8 mouse cellular contexts compared by ENCODE assay signal in genomic region chr1:182020831-182021460, GRCm38 (mm10). TPM values are rescaled to one million over a fixed set of nuclear protein-coding genes. Genes with fewer than 3 reads are reported as not detected.
A peak's percentile ranks its signal among the peaks of the same experiment; 100 is the strongest.
DNase-seq lines count a peak whose midpoint lies in the region; ATAC-seq and TF ChIP-seq lines count a peak whose summit lies in the region.

No protein-coding gene starts in this region.

- no peaks in the 10 kb centered on the region for H3K9me3 ChIP-seq in forebrain, embryonic 16.5 days (ENCODE audit: control insufficient read depth, low read length)
- no peaks in the 10 kb centered on the region for H3K9me3 ChIP-seq in kidney, embryonic 16.5 days (ENCODE audit: low read length)
- H3K9me3 ChIP-seq in midbrain, postnatal 0 days (ENCODE audit: low read length), result no peaks in the 10 kb centered on the region

- H3K27me3 ChIP-seq in forebrain, embryonic 16.5 days (replicated peaks; ENCODE audit: control insufficient read depth, insufficient read depth, low read length), result no peaks in the 10 kb centered on the region
- H3K27me3 ChIP-seq in kidney, embryonic 16.5 days (ENCODE audit: insufficient read depth, low read length), result no peaks in the 10 kb centered on the region
- no peaks in the 10 kb centered on the region for H3K27me3 ChIP-seq in midbrain, postnatal 0 days (ENCODE audit: insufficient read depth, low read length)

- 6% methylated on average over 11 of the region's 11 CpGs for WGBS in forebrain, embryonic 16.5 days
- WGBS in kidney, embryonic 16.5 days, result 31% methylated on average over 11 of the region's 11 CpGs
- 12% methylated on average over 11 of the region's 11 CpGs for WGBS in midbrain, postnatal 0 days

- peak overlapping the region; percentile 74 for H3K4me2 ChIP-seq in forebrain, embryonic 16.5 days (ENCODE audit: low read length)
- peak overlapping the region; percentile 93 for H3K4me2 ChIP-seq in kidney, embryonic 16.5 days (replicated peaks; ENCODE audit: low read depth, low read length)
- H3K4me2 ChIP-seq in midbrain, postnatal 0 days (ENCODE audit: low read depth, low read length, poor library complexity, severe bottlenecking), result peak overlapping the region; percentile 60

- no peak for TF ChIP-seq CTCF in brain, embryonic 14.5 days (IDR thresholded peaks at IDR 0.05; ENCODE audit: borderline replicate concordance, extremely low read depth, insufficient read depth, insufficient read length)
- no peak for TF ChIP-seq CTCF in midbrain, postnatal 0 days (IDR thresholded peaks at IDR 0.05)

- peak overlapping the region; percentile 98 for H3K27ac ChIP-seq in forebrain, embryonic 16.5 days (ENCODE audit: low read length)
- H3K27ac ChIP-seq in kidney, embryonic 16.5 days (ENCODE audit: low read length), result peak overlapping the region; percentile 87; the same call in 1 of the 2 replicates
- peak overlapping the region; percentile 98 for H3K27ac ChIP-seq in midbrain, postnatal 0 days (ENCODE audit: low read depth, low read length)

- H3K4me3 ChIP-seq in forebrain, embryonic 16.5 days (replicated peaks; ENCODE audit: low read length), result peak overlapping the region; percentile 79
- H3K4me3 ChIP-seq in kidney, embryonic 16.5 days (ENCODE audit: low read length), result peak overlapping the region; percentile 91
- H3K4me3 ChIP-seq in midbrain, postnatal 0 days (ENCODE audit: low read depth, low read length), result peak overlapping the region; percentile 93

- H3K36me3 ChIP-seq in forebrain, embryonic 16.5 days (ENCODE audit: control insufficient read depth, insufficient read depth), result no peaks in the 10 kb centered on the region
- H3K36me3 ChIP-seq in kidney, embryonic 16.5 days (ENCODE audit: insufficient read depth, low read length), result no peaks in the 10 kb centered on the region
- H3K36me3 ChIP-seq in midbrain, postnatal 0 days (ENCODE audit: insufficient read depth, low read length), result no peaks in the 10 kb centered on the region

- H3K9ac ChIP-seq in forebrain, embryonic 16.5 days (replicated peaks; ENCODE audit: low read depth, low read length), result peak overlapping the region; percentile 94
- H3K9ac ChIP-seq in kidney, embryonic 16.5 days (replicated peaks; ENCODE audit: low read length), result peak overlapping the region; percentile 95
- peak overlapping the region; percentile 87 for H3K9ac ChIP-seq in midbrain, postnatal 0 days (replicated peaks; ENCODE audit: low read length, poor library complexity, severe bottlenecking)

- peak; percentile 26 to 41 for DNase-seq in heart, adult 18-20 months
- no peak for DNase-seq in heart, adult 8-10 months (ENCODE audit: low spot score)
- DNase-seq in brain, embryonic 14.5 days (ENCODE audit: low read depth), result peak; percentile 71
- DNase-seq in midbrain, postnatal 0 days (ENCODE audit: low spot score), result peak; percentile 36
- DNase-seq in gastrocnemius, postnatal 4 days (ENCODE audit: low spot score in 2 of 2), result no peak
- DNase-seq in thymus, adult 18-20 months, result no peak

- peak; percentile 1 for ATAC-seq in forebrain, embryonic 16.5 days
- ATAC-seq in kidney, embryonic 16.5 days (ENCODE audit: low FRiP score, low TSS enrichment), result peak; percentile 1; the same call in 1 of the 2 replicates
- ATAC-seq in midbrain, postnatal 0 days (ENCODE audit: low FRiP score), result no peak

- H3K4me1 ChIP-seq in forebrain, embryonic 16.5 days (replicated peaks; ENCODE audit: control insufficient read depth, insufficient read depth, low read length), result peaks cover 17% of the 10 kb centered on the region
- H3K4me1 ChIP-seq in kidney, embryonic 16.5 days (ENCODE audit: insufficient read depth, low read length), result no peaks in the 10 kb centered on the region; the same call in 1 of the 2 replicates
- no peaks in the 10 kb centered on the region; the same call in 1 of the 2 replicates for H3K4me1 ChIP-seq in midbrain, postnatal 0 days (ENCODE audit: insufficient read depth, low read length)

- no peak for TF ChIP-seq POLR2A in brain, embryonic 14.5 days (IDR thresholded peaks at IDR 0.05; ENCODE audit: borderline replicate concordance, extremely low read depth, insufficient read depth, insufficient read length, poor library complexity, severe bottlenecking)

RNA-seq across cellular contexts. Expression of gene Enah, which starts 1.2 kb away (rescaled TPM):
- 100 to 1,000 TPM; 113 to 117 TPM for total RNA-seq in heart, adult 18-20 months (2021)
- 100 to 1,000 TPM; 121 to 157 (median 140) TPM for total RNA-seq in heart, adult 8-10 months (2022)
- 79.5 and 122 TPM in 2 replicates for polyA plus RNA-seq in brain, embryonic 14.5 days (2012; rRNA removed)
- polyA plus RNA-seq in forebrain, embryonic 16.5 days (2015; fragmentation: Nextera tagmentation; extraction: Ambion mirVana), result 28.0 and 35.6 TPM in 2 replicates
- 10.8 and 14.8 TPM in 2 replicates for polyA plus RNA-seq in kidney, embryonic 16.5 days (2015; fragmentation: Nextera tagmentation; extraction: Ambion mirVana)
- total RNA-seq in midbrain, postnatal 0 days (2014; rRNA removed), result 78.0 and 84.2 TPM in 2 replicates
- 16.8 and 23.0 TPM in 2 replicates for polyA plus RNA-seq in midbrain, postnatal 0 days (2015; fragmentation: Nextera tagmentation; extraction: Ambion mirVana)
- 100 to 1,000 TPM; 164 to 179 TPM for total RNA-seq in gastrocnemius, postnatal 4 days (2021)

Comparison
In these comparisons a context has a peak if more than half of its experiments do, and no peak if none do; other contexts are left out.
1. DNase-seq: peak in heart, adult 18-20 months (2 of 2), brain, embryonic 14.5 days (single experiment) and midbrain, postnatal 0 days (single experiment); none in heart, adult 8-10 months (single experiment), gastrocnemius, postnatal 4 days (0 of 2) and thymus, adult 18-20 months (0 of 2).
2. Peak in every context shown above with its lines, with median percentiles within 50 percentile points of each other: H3K27ac ChIP-seq, H3K4me2 ChIP-seq, H3K4me3 ChIP-seq and H3K9ac ChIP-seq.